Mouse (Mus musculus) cortical plate, adult 2 months (tissue): Measurements from ENCODE around the gene Epb41.

Experiments
- CTCF ChIP-seq: fragments of 200-500 bp; IDR thresholded peaks from 2 replicates; pipeline ENCODE4 v1.5.1; 2011; ENCODE audit warnings: mild to moderate bottlenecking, control low read depth, low read length; ENCODE audit not compliant: insufficient read depth; ENCODE audit errors: extremely low read depth
- POLR2A ChIP-seq: fragments of 200-500 bp; IDR thresholded peaks from 2 replicates; pipeline ENCODE4 v1.6.1; 2011; ENCODE audit warnings: mild to moderate bottlenecking, low read length, control low read depth; ENCODE audit not compliant: insufficient read depth; ENCODE audit errors: extremely low read depth

DNA sequence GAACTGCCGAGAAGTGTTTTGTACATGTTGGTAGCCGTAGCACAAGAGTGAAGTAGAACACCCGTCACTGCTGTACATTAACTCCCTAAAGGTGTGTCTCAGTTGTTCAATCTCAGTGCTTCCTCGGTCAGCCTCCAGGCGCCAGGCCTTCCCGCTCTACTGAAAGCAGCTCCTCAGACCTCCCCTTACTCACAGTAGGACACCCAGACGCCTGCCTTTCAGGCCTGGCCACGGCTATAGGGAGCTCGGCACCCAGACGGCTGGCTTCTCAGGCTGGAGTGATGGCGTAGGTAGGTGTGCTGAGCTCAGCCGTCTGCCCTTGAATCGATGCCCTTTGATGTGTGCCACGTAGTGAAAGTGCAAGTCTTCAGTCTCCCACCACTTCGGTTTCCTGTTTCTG lies 174.0 kb downstream of the Epb41 start:
- TF ChIP-seq POLR2A (no peak), CTCF (no peak)
